Mouse (Mus musculus) ovary, postnatal 36 days (tissue): ENCODE measurements around the gene Olfr832.
"Not testable (repeated sequence)": the region's sequence is repeated elsewhere in the genome, so short reads cannot be mapped to it uniquely, and the experiment has no call there.

Source experiments
- DNase-seq: peaks from one replicate; pipeline ENCODE4 v3.0.0; 2022; ENCODE audit warnings: low spot score, mixed read lengths

The Olfr832 gene

GRCm38 (mm10) chr9:18936822-18937221 lies at the start of gene Olfr832:
Gene Olfr832 (plus strand): TSS chr9:18937122.
- DNase-seq = not testable (repeated sequence)

DNA sequence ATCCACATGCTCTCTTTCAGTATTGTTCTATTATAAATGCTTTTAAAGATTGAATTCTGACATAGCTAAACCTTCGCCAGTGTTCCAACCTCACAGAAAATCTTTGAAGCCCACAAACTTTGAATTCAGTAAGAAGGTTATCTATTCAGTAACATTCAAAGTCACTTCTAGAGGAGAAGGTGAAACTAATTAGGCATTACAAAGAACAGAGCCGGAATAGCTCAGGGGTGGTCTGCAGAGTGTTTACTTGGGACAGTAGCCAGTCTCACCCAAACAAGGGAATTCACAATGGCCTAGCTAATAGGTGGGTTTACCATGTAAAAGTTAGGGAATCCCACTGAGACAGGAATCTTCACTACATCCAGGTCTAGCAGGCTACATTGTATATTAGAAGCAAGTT lies 29.2 kb upstream of the Olfr832 start:
- not testable (repeated sequence) for DNase-seq

DNA sequence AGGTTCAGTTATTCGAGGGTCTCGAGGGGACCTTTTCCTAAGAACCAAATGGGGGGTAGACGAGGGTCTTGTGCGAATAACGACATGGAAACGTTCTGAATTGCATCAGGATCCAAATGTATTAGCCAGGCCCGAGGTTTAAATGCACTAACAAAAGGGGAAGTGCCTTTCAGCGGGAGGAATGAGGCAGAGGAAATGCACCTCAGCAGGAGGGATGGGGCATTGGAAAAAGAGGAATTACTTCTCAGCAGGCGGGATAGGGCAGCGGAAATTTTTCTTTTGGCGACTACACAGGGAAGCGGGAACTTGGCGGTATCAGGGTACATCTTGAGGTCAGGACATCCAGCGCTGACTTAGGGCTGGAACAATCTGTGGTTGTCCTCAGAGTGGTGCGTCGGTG lies 9.0 kb upstream of the Olfr832 start:
- DNase-seq = not testable (repeated sequence)

DNA sequence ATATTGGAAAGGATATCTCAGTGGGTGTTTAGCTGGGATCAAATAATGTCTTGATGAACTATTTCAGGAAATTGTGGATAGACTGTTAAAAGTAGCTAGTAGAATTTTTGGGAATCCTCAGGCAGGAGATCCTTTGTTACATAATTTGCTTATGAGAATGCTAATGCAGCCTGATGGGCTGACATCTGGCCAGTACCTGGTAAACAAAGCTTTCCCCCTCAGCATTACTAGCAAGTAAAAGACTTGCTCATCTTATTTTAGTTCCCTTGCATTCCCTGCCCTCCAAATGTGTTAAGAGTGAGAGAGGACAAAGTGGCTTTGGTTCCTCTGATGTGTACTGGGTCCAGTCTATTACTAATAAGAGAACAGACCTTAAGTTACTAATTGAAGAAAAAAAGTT lies 25.1 kb downstream of the Olfr832 start:
- no peak for DNase-seq

- no peak for DNase-seq
Measured at GRCm38 (mm10) chr9:18987690-18988089, 50.8 kb downstream of the Olfr832 start, which contains the start of gene Olfr834. Gene Olfr834 (plus strand): TSS chr9:18987990.
